Mouse (Mus musculus): ENCODE measurements around the gene 0610010K14Rik.

The 0610010K14Rik gene

GRCm38 (mm10) chr11:70235254-70235900, 2.3 kb downstream of the 0610010K14Rik start:
- intact Hi-C loops (cut with DNase I): no loop called here

DNA sequence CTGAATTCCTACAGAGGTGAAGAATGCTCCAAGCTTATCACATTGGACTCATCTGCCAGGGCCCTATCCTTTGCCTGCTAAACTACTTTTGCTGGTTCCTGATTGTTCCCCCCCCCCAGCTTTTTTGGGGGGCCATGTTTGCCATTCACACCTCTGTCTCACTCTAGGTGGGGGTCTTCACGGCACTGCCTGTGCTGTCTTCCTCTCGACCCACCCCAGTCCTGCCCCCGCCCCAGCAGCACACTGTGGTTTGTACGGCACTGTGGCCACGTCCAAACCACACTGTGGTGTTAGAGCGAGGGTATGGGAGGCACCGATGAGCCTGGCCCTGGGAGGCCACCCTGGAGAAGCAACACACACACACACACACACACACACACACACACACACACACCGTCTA, 3.2 kb downstream of the 0610010K14Rik start:
- intact Hi-C loops (cut with DNase I): no loop called here

DNA sequence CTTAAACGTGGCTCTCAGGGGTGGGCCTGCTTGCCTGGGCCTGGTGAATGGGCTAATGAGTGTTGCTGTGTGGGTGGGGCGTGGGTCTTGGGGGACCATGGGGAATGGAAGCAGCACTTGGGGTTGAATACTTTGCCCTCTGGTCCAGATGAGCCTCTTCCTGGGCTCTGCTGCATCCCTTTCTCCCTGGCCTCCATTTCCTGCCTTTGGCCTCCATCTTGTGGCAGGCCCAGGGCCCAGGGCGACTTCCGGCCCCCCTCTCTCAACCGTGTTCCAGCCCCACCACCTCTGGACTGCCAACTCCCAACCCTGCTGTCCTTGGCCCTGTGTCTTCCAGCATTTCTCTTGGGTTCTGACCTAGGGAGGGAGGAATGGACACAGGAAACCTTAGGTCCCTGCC, 3.7 kb downstream of the 0610010K14Rik start:
- intact Hi-C loops (cut with DNase I): no loop called here

DNA sequence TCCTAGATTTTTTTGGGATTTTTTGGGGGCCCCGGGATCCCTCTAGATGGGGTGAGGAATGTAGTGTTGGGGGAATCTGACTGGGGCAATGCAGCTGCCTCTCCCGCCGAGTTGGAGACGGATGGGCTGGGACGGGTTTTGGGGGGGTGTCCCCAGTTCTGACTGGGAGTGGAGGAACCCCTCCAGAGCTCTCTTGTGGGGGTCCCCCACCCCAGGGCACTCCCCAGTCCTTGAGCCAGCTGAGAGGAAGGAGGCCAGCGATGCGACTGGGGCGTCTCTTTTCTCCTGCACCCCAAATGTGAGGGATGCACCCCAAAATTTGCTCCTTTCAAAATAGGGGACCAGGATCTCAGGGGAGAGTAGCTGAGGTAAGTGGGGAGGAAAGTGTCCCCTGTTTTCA, 4.7 kb downstream of the 0610010K14Rik start:
- intact Hi-C loops (cut with DNase I): no loop called here

- intact Hi-C loops (cut with DNase I): no loop called here
These were observed 5.2 kb downstream of the 0610010K14Rik start for GRCm38 (mm10) chr11:70232546-70232945.

GRCm38 (mm10) chr11:70230239-70230727, 7.4 kb downstream of the 0610010K14Rik start:
- intact Hi-C loops (cut with DNase I): loop anchor here (2.0 kb wide), 1 partner anchor 79 kb away; no protein-coding TSS in a partner anchor

GRCm38 (mm10) chr11:70229260-70230010, 8.3 kb downstream of the 0610010K14Rik start, which contains the start of gene Bcl6b:
Gene Bcl6b, minus strand, starts transcription at chr11:70229798.
- intact Hi-C loops (cut with DNase I): loop anchor here (2.0 kb wide), 1 partner anchor 79 kb away; no protein-coding TSS in a partner anchor

DNA sequence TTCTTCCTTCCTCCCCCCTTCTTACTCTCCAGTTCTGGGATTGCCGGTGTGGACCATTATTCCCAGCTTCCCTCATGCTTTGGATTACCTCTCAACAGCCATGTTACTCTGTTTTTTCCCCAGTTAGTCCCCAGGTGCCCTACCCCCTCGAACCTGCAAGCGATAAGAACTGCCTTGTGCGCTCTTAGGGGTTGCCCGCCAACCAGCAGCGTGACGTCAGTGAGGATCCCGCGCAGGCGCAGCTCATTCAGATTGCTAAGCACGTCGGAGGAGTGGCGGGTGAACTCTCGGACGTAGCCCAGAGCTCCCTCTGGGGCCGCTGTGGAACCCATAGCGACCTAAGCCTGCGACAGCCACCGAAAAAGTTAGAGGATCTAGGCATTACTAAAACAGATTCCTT, 8.9 kb downstream of the 0610010K14Rik start:
- intact Hi-C loops (cut with DNase I): no loop called here

- intact Hi-C loops (cut with DNase I): no loop called here
These were observed 10.0 kb downstream of the 0610010K14Rik start for GRCm38 (mm10) chr11:70227661-70228245.

DNA sequence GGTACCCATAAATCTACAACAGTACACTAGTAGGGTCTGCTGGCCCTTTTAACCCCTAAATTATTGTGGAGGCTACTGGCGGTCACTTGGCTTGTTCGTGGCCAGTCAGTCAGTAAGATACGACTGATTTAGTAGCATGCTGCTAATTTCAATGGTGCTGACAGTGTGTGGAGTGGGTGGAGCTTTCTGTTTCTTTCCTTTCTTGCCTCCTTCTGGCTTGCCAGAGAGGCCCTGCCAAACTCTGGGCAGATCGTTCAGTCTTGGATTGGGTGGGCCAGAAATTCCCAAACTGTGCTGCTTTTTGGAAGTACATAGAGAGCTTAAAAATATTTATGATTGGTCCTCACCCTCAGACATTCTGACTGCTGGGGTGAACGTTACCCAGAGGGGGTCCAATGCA, 10.6 kb downstream of the 0610010K14Rik start:
- intact Hi-C loops (cut with DNase I): no loop called here

- intact Hi-C loops (cut with DNase I): no loop called here
These were observed 11.2 kb downstream of the 0610010K14Rik start for GRCm38 (mm10) chr11:70226602-70226890.

DNA sequence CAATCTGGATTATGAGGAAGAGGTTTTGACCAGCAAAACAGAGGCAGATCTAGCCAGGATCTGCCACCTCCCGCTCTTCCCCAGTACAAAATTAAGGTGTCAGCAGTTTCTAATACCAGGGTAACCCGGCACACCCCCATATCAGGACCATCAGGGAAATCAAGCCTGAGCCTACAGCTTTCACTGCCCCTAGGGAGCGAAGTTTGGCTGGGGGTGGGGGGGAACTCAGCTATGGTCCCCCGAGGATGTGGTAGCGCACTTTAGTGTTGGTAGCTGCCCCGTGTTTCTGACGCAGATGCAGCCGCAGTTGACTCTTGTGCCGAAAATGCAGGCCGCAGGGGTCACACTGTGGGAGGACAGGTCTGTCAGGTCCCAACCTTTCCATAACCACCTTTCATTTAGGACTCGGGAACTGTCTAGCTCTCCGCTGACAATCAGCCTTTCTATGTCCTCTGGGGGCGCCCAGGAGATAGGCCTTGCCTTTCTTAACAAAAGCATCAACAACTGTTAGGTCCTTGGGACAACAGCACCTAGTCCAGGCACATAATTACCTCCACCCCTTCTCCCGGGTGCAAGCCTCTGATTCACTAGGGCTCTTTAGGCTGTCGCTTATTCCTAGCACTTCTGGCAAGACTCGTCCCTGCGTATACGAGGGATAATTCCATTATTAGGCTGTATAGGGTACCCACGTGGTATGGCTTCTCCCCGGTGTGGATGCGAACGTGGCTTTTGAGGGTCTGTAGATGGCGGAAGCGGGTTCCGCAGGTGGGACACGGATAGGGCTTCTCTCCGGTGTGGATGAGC, 11.7 kb downstream of the 0610010K14Rik start:
- intact Hi-C loops (cut with DNase I): no loop called here

DNA sequence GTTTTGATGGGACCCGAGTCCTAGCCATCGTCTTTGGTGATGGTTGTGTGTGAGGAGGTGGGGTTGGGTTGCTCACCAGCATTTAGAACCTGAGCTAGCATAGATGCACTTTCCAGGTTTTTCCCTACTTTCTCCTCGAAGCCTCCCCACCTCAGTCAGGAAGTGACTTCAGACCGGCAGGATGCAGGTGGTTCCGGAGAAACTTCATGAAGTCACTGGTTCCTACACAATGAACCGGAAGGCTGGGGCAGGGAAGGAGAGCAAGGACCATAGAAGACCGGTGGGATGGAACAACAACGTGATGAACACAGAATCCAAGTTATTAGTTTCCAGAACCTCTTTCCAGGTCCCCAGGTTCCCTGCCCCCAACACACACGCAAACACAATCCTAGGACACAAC, 14.0 kb downstream of the 0610010K14Rik start:
- intact Hi-C loops (cut with DNase I): no loop called here

- intact Hi-C loops (cut with DNase I): no loop called here
These were observed 15.9 kb downstream of the 0610010K14Rik start for GRCm38 (mm10) chr11:70221603-70222500.

- intact Hi-C loops (cut with DNase I): no loop called here
These were observed 16.7 kb downstream of the 0610010K14Rik start, which contains the start of gene Slc16a13 for GRCm38 (mm10) chr11:70220731-70221602. Gene Slc16a13, minus strand, starts transcription at chr11:70221064.

DNA sequence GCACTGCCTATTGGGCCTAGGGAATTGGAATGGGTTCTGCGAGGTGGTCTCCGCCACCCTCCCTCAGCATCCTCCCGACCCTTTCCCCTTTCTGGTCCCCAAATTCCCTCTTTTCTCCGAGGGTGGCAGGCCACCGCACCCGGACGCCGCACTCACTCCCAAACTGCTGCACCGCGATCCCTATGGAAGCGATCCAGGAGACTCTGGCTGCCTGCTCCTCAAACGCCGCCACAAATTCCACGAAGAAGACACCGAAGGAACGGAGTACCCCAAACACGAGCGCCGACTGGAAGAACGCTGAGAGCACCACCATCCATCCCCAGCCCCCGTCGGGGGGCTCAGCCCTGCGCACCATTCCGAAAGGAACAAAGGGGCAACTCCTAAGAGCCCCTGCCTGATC, 17.4 kb downstream of the 0610010K14Rik start:
- intact Hi-C loops (cut with DNase I): no loop called here

DNA sequence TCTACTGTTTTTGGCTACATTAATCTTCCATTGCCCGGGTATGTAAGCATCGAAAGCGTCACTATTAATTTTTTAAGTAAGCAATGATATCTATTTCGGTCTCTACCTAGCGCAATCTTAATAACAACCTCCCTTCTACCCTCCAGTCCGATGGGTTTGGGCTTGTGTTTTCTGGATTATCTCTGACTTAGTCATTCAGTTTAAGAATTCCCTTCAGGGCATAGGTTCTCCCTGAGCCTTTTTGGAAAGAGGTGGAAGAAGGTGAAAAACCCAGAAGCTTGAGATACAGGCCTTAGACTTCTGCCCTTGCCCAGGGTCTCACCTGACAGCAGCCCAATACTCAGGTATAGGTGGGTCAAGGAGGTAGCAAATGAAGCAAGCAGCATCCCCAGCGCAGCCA, 17.8 kb downstream of the 0610010K14Rik start:
- intact Hi-C loops (cut with DNase I): loop anchor here (10.0 kb wide), 1 partner anchor 285 kb away; the partner anchor contains the start of gene Ybx2

- intact Hi-C loops (cut with DNase I): loop anchor here (10.0 kb wide), 1 partner anchor 284 kb away; the partner anchor contains the start of gene Ybx2
These were observed 18.8 kb downstream of the 0610010K14Rik start for GRCm38 (mm10) chr11:70218741-70219470.

All from adrenal gland (tissue).